Mouse (Mus musculus) left cerebral cortex, adult 9 months (tissue): ENCODE measurements around the gene Smco2.
"Not testable (repeated sequence)": the region's sequence is repeated elsewhere in the genome, so short reads cannot be mapped to it uniquely, and the experiment has no call there.

Experiments
- DNase-seq, 2 experiments: peaks; one replicate each; pipeline ENCODE4 v3.0.0; 2022; ENCODE audit warnings: low spot score in 2 of 2

Smco2 gene

GRCm38 (mm10) chr6:146857386-146857785 lies 7.5 kb downstream of the Smco2 start:
- no peak for DNase-seq

DNA sequence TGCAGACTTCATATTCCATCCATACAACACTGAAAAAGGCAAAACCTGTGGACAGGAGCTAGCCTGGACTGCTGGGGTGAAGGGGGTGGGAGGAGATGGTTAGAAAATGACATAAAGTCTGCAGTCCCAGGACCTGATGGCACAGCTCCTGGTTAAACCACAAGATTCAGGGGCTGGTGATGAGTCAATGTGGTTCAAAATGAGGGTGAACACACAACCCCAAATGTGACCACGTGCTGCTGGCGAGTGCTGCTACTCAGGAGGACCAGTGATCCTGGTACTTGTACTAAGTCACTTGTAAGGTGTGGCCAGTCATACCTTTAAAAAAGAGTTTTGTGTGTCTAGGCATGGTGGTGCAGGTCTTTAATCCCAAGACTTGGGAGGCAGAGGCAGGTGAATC lies 13.2 kb downstream of the Smco2 start:
- DNase-seq, result no peak

- not testable (repeated sequence) for DNase-seq
Measured at GRCm38 (mm10) chr6:146864370-146864769, 14.5 kb downstream of the Smco2 start.

DNA sequence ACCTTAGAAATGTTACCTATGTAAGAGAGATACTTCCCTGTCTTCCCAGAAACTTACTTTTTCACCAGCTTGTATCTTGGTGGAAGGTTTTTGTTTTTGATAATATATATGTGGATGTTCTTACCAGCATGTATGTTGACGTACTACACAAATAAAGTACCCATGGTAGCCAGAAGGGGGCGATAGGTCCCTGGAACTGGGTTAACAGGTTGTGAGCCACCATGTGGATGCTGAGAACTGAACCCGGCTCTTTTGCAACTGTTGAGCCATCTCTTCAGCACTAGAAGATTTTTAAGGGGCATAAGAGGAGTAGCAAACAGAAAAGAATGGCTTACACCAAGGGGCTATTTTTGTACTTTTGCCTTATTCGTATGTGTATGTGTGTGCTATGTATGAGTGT lies 15.8 kb downstream of the Smco2 start:
- DNase-seq, result no peak

GRCm38 (mm10) chr6:146871975-146872374 lies 22.1 kb downstream of the Smco2 start:
- DNase-seq, result no peak

- no peak for DNase-seq
Measured at GRCm38 (mm10) chr6:146874415-146874814, 24.5 kb downstream of the Smco2 start.

DNA sequence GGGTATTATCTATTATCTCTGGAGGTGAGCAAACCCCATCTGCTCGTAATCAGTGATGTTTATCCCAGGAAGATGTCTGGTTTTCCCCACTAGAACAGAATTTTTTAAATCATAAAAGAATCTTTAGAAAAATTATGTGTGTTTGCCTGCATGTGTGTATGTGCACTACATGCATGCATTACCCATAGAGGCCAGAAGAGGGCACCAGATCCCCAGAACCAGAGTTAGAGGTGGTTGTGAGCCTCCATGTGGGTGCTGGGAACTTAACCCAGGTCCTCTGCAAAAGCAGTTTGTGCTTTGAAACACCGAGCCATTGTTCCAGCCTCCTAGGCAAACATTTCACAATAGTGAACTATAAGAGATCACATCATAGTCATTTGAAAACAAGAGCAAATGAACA lies 26.9 kb downstream of the Smco2 start:
- no peak for DNase-seq

- peak; percentile 85 for DNase-seq
Measured at GRCm38 (mm10) chr6:146877425-146878045, 27.6 kb downstream of the Smco2 start.

DNA sequence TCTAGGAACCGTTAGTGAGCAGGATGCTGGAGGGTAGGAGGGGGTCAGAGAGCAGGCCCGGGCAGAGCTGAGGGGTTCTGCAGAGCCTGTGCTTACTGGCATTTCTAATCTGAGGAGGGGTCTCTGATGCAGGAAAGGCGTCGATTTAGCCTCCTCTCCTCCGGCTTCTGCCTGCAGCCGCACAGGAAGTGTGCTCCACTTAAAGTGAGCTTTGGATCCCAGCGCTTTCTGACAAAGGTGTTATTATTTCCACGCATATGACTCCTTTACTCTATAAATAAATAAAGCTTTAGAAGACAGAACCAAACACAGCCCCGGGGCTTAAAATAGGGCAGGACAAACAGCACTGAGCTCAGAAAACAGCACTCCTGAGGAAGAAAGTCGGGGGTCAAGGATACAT lies 29.0 kb downstream of the Smco2 start:
- no peak for DNase-seq

- DNase-seq, result no peak
Measured at GRCm38 (mm10) chr6:146879856-146880255, 30.0 kb downstream of the Smco2 start.

DNA sequence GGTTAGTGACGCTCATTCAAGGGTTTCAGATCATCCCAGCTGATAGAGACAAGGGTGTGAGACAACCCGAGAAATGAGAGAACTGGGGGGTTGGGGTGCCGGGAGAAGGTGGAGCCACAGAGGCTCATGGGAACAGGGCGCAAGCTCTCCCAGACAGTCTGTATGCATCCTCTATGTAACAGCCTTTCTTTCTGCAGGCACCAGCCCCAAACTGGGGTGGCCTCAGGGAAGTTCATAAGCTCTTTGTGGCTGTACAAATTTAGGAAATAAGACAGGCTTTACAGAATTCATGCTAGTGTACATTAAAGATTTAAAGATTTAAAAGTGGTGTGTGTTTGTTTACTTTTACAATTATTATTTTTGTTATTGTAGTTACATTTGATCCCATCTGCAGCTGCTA lies 30.4 kb downstream of the Smco2 start:
- no peak for DNase-seq

GRCm38 (mm10) chr6:146881896-146882770 lies 32.2 kb downstream of the Smco2 start:
- DNase-seq, result no peak

GRCm38 (mm10) chr6:146883426-146883825 lies 33.5 kb downstream of the Smco2 start:
- peak in 1 of 2 experiments; percentile 31 for DNase-seq

- DNase-seq, result no peak
Measured at GRCm38 (mm10) chr6:146884171-146884570, 34.3 kb downstream of the Smco2 start.

- no peak for DNase-seq
Measured at GRCm38 (mm10) chr6:146884851-146885250, 34.9 kb downstream of the Smco2 start.

GRCm38 (mm10) chr6:146887958-146888659 lies 38.2 kb downstream of the Smco2 start, which contains the start of gene Ppfibp1:
Gene Ppfibp1 (plus strand): TSS chr6:146888487.
- DNase-seq, result peak; percentile 78 to 89

DNA sequence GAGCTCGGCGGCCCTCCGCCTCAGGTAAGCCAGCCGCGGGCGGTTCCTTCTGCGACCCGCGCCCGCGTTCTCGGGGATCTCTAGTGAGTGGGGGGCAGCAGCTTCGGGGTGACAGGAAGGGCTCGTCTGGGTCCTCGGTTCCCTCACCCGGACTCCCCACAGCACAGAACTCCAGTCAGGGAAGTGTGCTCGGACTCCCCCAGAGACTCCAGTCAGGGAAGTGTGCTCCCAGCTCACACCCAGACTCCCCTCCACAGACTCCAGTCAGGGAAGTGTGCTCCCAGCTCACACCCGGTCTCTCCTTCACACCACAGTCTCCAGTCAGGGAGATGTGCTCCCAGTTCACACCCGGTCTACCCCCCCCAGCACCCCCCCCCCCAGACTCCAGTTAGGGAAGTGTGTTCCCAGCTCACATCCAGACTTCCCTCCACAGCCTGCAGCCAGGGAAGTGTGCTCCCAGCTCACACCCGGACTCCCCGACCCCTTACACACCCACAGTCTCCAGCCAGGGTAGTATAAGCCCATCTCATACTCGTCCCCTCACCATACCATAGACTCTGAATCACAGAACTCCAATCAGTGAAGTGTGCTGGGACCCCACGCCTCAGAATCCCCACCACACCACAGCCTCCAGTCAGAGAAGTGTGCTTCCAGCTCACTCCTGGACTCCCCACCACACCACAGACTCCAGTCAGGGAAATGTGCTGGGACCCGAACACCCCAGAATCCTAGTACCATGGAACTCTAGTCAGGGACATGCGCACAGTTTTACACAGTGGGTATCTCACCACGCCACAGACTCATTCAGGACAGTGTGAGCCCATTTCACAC lies 39.0 kb downstream of the Smco2 start:
- no peak for DNase-seq

GRCm38 (mm10) chr6:146890215-146890614 lies 40.3 kb downstream of the Smco2 start:
- DNase-seq, result no peak

DNA sequence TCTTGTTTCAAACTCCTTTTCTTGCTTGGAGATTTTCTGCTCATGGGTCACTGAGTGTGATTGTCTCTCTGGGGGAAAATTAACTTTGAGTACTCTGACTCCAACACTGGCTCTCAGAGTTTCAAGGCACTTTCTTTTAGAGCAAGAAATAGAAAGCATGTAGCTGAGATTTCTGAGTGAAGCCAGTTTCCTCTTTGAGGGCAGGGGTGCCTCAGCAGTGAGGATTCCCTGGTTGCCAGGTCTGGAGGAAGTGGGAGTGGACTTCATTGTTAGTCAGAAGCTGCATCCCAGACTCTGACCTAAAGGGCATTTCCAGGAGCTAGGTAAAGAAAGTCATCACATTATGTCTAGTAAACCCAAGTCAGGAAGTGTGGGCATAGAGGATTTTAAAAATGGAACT lies 40.7 kb downstream of the Smco2 start:
- no peak for DNase-seq

DNA sequence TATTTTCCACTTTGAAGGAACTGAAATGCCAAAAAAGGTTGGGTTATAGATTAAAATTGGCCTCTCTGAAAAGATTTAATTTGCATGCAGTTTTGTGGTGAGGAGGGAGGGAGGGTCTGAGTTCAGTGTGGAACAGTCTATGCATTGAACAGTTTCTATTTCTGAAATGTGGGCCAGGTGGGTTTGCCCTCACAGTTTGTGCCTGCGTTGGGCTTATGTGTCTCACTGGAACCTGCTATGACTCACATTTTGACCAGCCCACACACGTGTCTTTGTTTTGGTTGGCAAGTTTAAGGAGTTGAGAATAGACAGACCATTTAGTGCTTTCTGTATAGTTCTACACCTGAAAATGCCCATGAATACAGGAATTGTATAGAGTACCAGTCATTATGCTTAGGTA lies 44.0 kb downstream of the Smco2 start:
- no peak for DNase-seq

DNA sequence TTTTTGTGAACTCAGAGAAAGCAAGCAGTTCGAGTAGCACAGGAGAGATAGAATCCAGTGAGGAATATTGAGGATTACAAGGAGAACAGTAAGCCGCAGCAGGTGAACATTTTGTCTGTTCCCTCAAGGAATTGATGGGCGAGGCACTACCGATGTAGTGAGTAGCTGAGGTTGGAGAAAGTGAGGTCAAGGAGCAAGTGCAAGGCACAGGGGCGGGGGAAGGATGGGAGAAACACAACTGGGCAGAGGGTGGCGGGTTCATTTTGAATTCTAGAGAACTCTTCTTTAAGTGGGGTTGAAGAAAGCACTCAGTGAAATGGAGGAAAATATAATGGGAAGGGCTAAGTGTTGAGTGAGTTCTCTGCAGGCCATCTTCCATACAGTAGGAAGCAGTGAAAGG lies 48.8 kb downstream of the Smco2 start:
- DNase-seq, result no peak

DNA sequence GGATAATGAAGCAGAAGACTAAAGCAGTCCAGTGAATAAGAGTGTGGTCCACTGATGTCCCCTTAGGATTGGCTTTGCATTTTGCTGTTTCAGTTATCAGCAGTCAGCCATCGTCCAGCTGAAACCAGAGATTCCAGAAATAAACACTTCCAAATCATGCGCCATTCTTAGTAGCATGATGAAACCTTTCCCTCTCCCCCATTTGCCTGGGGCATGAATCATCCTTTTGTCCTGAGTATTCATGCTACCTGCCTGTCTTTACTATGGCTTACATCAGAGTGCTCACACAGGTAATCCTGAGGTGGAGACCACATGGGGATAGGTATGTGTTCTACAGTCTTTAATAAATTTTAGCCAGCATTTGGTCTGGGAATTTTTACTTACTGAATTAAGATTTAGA lies 49.7 kb downstream of the Smco2 start:
- no peak for DNase-seq
